Mouse (Mus musculus) megakaryocyte-erythroid progenitor cell, adult 5-6 weeks (primary cell): ENCODE results near the gene Rpl23. TPM values are rescaled to one million over a fixed set of nuclear protein-coding genes. Genes with fewer than 3 reads are reported as not detected.
A peak's percentile ranks its signal among the peaks of the same experiment; 100 is the strongest.

Source experiments
- ATAC-seq: replicated peaks from 2 replicates; pipeline ENCODE4 v1.8.0; 2016; ENCODE audit warnings: mild to moderate bottlenecking, inconsistent platforms; ENCODE audit not compliant: severe bottlenecking, poor library complexity, low FRiP score, low TSS enrichment
- total RNA-seq, 2 experiments: library from RNA; stranded (forward) in 1 of 2; stranded (reverse) in 1 of 2; fragments of 200-1000, 215-1000 nt in 1 of 2; fragments of >200 nt in 1 of 2; fragmentation: Nextera tagmentation in 1 of 2; gene quantifications; 2 replicates each; pipeline ENCODE4 v1.2.3; 2014 to 2017

Gene Rpl23
- total RNA-seq (2014; fragmentation: Nextera tagmentation) (2,091 and 2,156 TPM in 2 replicates), total RNA-seq (2017) (1,518 and 2,802 TPM in 2 replicates)

DNA sequence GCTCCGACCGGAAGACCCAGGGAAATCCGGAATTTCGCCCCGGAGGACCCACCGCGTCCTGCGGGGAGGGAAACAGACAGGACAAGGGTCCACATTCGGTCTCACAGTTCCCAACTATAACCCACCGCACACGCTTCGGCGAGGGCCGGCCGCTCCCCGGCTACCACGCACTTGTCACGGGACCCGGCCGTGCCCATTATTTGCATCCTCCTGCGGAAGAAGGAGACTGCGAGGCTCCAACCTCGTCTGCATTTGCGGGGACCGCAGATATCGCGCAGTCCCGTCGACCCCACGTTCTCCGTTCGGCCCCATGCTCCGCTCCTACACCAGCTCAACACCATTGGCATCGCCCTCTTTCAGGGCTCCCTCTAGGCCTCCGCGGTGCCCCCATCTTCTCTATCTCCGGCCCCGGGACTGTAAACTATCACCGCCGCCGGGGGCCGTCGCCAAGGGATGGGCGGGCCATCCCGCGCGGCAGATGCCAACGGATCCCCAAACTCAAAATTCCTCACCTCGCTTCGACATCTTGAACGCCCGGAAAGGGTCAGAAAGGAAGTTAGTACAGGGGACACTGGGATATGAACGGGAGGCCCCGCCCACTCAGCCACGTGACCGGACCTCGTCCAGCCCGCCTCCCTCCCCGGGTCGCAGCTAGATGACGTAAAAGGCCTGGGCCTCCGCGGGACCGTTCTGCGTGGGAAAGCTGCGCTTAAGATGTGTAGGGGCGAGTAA lies at the start of gene Rpl23:
TSS of gene Rpl23 (minus strand) at position 606 of the 732 bp plus-strand sequence.
- peak; percentile 95 for ATAC-seq

DNA sequence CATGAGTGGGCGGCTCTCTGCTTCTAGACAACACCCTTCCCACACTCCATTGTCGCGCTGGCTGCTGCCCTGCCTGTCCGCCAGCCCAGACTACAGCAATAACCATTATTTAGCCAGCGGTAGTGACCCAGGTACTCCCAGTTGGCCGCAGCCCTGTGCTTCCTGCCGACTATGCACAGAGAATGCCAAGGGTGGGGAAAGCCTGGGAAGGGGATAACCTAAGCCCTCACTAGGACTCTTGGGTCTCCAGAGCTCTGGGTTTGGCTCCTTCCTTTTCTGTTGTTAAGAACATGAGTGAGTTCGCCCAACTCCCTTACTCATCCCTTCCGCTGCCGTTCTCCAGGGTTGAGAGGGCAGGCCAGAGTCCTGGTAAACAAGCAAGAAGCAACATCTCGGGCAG lies 49.8 kb upstream of the Rpl23 start:
- no peak for ATAC-seq

DNA sequence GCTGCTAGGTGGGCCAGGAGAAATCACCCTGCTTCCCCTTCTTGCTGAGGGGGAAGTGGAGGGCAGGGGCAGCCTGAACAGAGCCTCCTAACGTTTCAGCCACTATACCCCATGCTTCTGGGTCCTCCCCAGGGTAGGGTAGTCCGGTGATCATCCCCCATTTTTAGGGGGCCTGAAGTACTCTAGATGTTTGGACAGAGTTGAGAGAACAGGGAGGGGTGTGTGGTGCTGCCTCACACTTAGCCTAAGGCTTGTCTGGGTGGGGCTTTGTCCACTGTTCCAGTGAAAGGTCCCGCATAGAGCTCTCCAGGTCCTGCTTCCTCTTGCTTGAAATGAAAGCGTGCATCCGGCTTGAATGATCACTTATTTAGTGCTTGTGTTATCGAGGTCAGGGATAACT lies 48.3 kb upstream of the Rpl23 start:
- ATAC-seq = no peak

DNA sequence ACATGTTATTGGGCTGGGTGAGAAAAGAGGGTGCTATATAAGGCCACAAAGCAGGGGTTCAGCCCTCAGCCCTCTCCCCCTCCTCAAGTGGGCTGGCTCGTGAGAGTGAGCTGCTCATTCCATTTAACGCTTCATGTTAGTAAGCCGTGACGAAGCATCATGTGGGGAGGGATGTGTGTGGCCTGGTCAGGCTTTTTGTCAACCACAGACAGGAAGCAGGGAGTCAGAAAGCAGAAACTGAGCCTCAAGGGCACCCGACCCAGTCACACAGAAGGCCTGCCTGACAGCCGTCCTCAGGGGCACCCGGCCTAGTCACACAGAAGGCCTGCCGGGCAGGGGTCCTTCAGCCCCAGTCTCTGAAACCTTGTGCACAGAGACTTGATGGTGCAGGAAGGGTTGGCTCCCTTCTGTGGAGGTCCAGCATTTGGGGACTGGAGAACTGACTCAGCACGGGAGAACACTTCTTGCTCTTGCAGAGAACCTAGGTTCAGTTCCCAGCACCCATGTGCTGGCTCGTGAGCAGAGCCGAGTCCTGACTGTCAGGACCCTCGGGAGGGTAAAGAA lies 47.8 kb upstream of the Rpl23 start:
- ATAC-seq = no peak

DNA sequence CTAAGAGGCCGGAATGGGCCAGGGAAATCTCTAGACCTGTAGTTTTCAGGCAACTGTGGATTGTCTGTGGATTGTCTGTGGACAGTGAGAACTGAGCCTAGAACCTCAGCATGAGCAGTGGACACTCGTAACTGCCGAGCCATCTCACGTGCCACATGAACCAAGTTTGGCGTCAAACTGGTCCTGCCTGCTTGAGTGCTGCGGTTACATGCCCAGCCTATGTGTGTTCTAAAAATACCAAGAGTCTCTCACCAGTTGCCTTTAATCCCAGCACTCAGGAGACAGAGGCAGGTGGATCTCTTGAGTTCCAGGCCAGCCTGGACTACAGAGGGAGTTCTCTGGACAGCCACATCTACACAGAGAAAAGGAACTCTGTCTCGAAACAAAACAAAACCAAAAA lies 47.1 kb upstream of the Rpl23 start:
- no peak for ATAC-seq

DNA sequence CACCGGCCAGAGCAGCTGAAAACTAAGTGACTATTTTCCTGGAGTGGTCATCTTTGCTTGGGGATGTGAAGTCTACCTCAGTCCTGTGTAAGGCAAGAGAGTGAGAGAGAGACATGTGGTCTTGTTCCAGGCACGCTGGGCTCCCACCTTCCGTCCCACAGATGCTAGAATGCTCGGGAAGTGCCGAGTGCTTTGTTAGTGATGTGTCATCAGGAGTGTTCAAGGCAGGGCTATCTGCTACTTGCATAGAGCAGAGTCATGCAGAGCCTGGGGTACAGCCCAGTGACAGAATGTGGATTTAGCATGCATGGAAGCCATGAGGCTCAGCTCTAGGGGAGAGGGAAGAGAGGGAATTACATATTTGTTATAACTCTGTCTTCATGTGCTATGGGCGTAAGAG lies 45.4 kb upstream of the Rpl23 start:
- ATAC-seq = no peak

DNA sequence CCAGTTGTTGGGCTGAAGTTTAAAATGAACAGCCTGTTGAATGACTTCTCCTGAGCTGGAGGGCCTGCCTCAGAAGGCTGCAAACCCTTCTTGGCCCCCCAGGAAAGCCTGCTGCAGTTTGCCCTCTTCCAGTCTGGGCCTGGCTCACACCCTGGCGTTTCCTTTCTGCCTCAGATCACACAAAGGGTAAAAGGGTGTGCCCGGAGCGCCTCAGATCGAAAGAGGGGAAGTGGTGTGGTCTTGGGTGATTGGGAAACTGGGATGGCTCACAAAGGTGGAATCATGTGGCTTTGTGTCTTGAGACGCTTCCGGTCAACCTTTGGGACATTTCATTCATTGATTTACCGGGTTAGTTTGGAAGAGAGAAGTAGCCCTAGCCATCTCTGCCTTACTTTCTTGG lies 44.2 kb upstream of the Rpl23 start:
- no peak for ATAC-seq

DNA sequence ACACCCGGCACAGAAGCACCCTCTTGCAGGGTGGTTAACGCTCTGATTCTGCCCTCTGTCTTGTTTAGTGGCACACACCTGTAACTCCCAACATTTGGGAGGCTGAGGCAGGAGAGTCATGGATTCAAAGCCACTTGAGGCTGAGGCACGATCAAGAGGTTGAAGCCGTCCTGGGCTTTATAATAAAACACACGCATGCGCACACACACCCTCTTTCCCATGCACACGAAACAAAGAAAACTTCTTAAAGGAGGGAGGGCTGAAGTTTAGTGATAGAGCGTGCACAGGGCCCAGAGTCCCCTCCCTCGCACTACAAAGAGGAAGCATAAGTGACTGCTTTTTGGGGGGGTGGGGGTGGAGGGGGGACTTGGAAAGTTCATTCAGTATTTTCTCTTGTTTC lies 43.7 kb upstream of the Rpl23 start:
- no peak for ATAC-seq

DNA sequence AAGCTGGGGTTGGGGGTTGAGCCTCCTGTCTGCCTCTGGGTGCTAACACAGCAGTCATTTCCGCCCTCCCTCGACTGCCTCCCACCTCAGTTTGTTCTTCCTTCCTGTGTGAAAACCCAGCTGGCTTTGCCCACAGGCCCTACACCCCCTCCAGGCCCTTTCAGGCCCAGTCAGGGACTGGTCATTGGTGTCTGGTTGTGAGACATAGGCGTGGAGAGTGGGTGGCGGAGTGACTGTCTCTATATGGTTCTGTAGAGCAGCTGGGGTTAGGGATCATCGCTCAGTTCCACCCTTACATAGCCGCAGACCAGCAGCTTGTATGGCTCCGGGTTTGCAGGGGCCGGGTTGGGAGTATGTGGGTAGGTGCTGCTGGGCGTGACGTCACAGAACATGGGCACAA lies 43.1 kb upstream of the Rpl23 start:
- ATAC-seq = peak; percentile 31; the same call in 1 of the 2 replicates

DNA sequence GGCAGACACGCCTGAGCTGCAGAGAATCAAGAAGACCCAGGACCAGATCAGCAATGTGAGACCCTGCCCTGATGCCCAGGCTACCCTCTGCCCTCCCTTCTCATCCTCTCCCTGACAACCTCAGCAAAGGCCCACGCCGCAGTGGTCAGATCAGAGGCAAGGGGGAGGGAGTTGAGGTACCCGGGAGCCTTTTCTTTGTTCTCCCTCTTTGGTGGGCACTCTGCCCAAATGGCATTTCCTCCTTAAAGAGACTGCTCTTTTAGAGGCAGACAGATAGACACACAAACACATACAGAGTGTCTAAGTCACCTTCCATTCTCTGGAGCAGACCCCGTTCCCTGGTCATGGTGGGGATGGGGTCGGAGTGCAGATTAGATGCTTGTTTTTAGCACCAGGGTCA lies 42.7 kb upstream of the Rpl23 start:
- ATAC-seq = no peak

DNA sequence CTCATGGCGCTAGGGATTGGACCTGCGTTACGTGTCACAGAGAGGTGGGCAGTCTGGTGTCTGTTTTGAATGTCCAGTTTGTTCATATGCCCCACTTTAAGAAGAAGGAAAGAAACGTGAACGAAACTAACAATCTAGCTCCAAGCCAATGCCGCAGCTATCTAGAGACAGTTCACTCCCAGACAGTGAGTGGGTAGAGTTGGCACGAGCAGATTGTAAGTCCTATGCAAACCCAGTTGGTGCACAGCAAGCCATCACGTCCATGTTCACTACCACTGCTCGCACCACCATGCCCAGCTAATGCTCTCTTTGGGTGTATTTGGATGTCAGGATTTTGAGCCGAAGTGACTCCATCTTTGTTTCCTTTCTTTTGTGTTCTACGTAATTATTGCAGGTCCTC lies 41.9 kb upstream of the Rpl23 start:
- no peak for ATAC-seq

DNA sequence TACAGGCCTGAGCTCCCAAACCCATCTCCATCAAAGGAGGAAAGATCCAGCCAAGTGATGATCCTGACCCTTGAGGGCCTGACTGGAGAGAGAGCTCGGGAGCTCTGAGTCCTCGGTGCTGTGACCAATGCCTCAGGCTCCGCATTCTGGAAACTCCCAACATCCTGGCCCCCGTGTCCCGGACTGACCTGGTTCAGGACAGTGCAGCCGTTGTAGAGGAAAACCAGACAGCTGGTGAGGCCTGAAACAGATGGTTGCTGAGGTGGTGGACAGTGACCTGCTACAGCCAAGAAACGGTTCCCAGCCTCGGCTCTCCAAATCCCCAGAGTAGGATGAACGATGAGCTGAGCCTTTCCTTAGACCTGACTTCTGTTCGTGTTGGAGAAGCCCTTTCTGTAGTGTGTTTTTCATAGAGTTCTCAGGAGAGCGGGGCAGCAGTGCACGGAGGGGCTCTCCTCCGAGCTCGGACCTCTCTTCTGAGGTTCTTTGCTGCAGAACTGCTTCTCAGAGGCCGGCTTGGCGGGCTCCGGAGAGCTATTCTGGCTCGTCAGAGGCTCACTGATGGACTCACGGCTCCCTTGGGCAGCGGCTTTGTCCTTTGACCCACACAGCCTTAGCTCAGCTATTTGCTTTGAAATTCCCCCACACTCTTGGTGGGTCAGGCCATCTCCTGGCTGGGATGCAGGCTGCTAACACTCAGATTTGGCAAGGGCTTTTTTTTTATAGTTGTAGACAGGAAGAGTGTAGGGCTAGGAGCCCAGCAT lies 40.8 kb upstream of the Rpl23 start:
- ATAC-seq = no peak

DNA sequence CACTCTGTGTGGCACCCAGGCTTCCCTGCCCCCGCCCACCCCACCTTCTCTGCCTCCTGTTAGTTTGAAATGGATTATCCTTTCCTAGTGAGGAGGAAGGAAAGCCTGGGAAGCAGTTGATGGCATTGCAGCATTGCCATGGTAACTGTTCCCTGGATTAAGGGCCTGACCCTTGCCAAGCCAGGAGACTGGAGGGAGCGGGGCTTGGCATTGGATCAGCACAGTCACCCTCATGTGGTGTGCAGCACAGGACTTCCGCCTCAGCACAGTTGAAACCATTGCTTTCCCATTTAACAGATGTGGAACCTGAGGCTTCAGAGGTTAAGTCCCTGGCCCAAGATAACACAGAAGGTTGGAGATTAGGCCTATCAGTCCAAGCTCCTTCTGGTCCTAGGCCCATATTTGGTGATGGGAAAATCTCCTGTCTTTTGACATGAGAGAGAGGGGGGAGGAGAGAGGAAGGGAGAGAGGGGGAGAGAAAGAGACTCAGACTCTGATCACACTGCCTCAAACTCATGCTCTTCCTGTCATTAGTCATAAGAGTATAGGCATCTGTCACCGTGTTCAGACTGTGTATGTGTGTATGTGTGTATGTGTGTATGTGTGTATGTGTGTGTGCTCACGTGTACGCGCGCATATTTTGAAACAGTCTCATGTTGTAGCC lies 39.3 kb upstream of the Rpl23 start:
- ATAC-seq = no peak

DNA sequence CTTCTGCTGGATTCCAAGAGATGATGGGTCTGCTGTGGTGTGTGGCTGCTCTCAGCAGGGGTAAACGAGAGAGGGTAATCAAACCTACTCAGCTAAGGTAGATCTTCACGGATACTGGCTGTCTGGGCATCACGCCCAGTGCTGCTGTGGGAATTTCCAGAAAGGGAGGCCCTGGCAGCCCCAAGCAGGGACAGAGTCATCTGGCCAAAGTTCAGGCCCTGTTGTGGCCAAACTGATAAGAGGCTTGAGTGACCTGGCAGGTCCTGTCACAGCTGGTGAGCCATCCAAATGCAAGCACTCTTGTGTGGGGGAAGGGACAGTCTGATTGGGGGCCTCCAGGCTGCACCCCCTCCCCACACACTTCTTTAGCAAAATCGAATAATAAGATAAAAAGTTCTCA lies 38.6 kb upstream of the Rpl23 start:
- no peak for ATAC-seq

DNA sequence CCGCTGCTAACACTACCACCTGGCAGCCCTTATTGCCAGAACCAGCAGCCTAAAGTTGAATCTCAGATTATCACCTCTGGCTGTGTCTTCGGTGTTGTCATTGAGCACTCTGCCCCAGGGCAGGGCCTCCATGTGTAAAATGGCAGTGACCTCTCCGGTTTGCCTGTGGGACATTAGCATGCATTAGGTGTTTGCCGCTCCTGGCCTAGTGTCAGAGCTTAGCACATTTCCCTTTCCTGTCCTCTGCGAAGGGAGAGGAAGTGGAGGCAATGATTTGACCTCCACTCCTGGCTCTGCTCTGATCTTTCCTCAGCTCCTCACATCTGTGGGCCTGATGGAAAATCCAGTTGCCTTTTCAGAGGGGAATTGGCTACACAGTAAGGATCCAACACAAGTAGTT lies 37.7 kb upstream of the Rpl23 start:
- ATAC-seq = no peak

DNA sequence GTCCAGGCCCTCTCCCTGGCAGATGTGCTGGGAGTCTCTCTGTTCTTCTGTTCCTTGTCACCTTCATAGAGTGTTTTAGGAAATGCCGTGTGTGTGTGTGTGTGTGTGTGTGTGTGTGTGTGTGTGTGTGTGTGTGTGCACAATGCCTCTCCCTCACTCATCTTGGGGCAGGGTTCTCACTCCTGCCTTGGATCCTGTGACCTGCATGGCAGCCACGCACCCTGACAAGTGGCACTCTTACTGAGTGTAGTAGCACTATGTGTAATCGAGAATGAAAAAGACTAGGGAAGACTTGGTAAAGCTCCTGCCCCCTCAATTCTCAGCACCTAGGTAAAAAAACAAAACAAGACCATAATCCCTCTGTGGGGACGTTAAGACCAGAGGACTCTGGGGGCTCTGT lies 36.9 kb upstream of the Rpl23 start:
- no peak for ATAC-seq

DNA sequence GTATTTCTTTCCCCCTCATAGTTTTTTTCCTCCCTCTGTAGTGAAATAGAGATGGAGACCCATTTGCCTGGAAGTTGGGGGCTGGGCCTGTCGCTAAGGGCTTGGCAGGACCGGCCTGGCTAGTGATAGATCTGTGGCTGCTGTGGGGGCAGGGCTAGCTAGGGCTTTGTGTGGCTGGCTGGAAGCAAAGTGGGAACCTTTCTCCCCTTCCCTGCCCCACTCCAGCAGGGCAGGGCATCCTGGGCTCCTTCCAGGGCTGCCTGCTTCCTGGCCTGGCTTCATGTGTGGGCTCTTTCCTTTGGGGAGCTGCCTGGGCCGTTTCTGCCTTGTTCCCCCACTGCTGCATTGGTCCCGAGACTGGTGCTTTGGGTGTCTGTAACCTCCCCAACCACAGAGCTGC lies 36.3 kb upstream of the Rpl23 start:
- ATAC-seq = no peak

DNA sequence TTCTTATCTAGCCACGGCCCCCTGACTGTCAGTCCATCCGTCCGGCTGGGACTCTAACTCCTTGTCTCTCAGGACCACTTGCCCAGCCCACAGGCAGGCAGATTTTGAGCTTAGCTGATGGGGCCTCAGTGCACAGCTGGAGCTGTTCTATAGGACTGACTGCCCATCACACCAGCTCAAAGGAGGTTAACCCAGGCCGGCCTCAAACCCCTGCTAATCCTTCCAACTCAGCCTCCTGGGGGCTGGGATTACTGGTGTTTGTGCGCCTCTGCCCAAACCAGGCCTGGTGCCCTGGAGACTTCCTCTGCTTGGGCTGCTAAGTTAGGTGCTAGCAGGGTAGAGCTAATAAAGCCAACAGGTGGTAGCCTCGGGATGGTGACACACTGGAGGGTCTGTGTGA lies 35.8 kb upstream of the Rpl23 start:
- ATAC-seq = no peak

DNA sequence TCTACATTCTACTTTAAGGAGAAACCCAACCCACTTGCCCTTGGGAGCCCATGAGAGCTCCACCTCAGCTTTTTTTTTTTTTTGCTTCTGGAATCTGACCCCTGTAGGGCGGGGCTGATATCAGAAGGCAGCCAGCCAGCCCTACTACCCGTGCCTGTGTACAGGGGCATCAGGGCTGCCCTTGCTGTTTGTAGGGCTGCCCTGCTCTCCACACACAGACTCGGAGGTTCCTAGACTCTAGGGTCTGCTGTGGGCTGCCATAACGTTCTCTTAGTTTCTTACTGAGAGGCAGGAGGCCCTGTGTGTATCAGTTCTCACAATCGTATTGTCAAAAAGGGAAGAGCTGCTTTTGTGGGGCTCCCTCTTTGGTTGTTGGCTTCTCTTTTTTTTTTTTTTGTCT lies 35.1 kb upstream of the Rpl23 start:
- ATAC-seq = peak; percentile 56; the same call in 1 of the 2 replicates

DNA sequence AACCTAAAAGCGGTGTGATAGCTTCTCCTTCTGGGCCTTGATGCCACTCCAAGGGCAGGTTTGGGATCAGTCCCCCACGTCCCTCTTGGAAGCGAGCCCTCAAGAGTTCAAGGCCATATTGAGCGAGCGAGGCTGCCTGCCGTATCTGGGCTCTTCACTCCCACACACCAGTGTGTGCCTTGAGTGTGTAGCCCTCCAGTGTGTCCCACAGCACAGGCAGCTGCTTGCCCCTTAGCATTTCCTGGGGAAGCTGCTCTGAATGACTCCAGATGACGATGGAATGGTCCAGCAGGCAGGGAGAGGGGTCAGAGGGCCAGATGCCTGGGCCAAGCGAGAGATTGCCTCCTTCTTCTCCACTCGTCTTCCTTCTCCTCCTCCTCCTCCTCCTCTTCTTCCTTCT lies 34.7 kb upstream of the Rpl23 start:
- no peak for ATAC-seq
